Mouse (Mus musculus) erythroblast, embryonic 14.5 days (primary cell): ENCODE measurements around the gene Ptpru. TPM values are rescaled to one million over a fixed set of nuclear protein-coding genes. Genes with fewer than 3 reads are reported as not detected.

Experiments
- H3K27me3 ChIP-seq: 2 replicates; pipeline ENCODE4 v1.6.1; 2012; ENCODE audit warnings: inconsistent platforms; ENCODE audit not compliant: control insufficient read depth
- H3K36me3 ChIP-seq: 2 replicates; pipeline ENCODE4 v1.6.1; 2012; ENCODE audit warnings: mild to moderate bottlenecking, inconsistent platforms; ENCODE audit not compliant: control insufficient read depth
- H3K4me1 ChIP-seq: 2 replicates; pipeline ENCODE4 v1.6.1; 2012; ENCODE audit warnings: inconsistent platforms; ENCODE audit not compliant: control insufficient read depth
- H3K4me3 ChIP-seq: replicated peaks from 2 replicates; pipeline ENCODE3; 2012; ENCODE audit warnings: moderate library complexity, mild to moderate bottlenecking, inconsistent platforms
- H3K9me3 ChIP-seq: 2 replicates; pipeline ENCODE4 v1.6.1; 2012; ENCODE audit warnings: low read length, inconsistent platforms, mixed read lengths; ENCODE audit not compliant: control insufficient read depth
- GATA1 ChIP-seq: IDR thresholded peaks from 2 replicates; pipeline ENCODE4 v1.6.1; 2012; ENCODE audit warnings: low read length, inconsistent platforms, mixed read lengths
- TAL1 ChIP-seq: IDR thresholded peaks from 3 replicates; pipeline ENCODE4 v1.6.1; 2012; ENCODE audit warnings: low read length, inconsistent platforms, mixed read lengths
- polyA plus RNA-seq: library from polyadenylated mRNA; stranded (reverse); fragments of >175 nt; gene quantifications from 2 replicates; pipeline ENCODE4 v1.2.3, GENCODE M21; 2012

Ptpru gene
- polyA plus RNA-seq, 1 experiment, result 0.55 TPM

DNA sequence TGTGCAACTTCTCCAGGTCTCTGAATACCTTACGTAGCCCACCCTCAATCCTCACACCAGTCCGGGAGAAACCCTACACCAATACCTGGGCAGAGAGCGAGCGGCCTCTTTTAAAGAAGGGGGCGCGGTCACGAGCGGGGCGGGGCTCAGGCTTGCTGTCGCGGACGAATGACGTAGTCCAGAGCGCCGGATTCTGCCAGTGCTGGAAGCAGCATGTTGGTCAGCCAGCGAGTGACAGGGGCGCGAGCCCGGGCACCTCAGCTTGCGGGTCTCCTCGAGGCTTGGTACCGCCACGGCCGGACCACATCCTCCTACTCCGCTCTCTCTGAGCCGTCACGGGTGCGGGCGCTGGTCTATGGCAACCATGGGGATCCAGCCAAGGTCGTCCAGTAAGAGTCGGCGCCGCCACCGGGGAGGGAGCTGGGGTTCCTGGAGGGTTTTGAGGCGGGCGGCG lies 5.2 kb upstream of the Ptpru start, which contains the start of gene Mecr:
TSS of gene Mecr (plus strand) at position 181 of the 454 bp plus-strand sequence.
- Histone ChIP-seq H3K27me3 (peaks cover 37% of the 10 kb centered on the region), H3K36me3 (peaks cover 13% of the 10 kb centered on the region), H3K4me3 (peak within 1 kb of the TSS; percentile 91), H3K4me1 (peaks cover 25% of the 10 kb centered on the region), H3K9me3 (no peaks in the 10 kb centered on the region)
- TF ChIP-seq TAL1 (no peak), GATA1 (no peak)

DNA sequence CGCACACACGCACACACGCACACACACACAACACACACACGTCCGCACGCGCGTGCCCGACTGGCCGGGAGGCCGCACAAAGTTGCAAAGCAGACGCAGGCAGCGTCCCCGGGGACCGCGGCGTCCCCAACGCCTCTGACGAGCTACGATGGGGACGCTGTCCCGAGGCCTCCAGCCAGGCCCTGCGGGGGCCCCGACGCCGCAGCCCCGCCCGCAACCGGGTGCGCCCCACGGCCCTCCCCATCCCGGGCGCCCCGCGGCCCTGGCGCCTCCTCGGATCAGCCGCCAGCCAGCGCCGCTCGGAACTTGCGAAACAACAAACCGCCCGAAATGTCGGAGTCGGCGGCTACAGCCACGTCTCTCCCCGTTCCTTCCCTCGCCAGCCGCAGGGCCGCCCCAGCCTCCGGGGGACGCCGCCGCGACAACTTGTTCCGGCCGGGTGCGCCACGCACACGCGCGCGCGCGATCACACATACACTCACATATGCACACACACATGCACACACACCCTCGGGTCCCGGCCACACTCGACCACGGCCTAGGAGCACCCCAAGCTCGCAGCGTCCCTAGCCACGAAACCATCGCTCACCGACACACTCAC lies 1.1 kb downstream of the Ptpru start:
- Histone ChIP-seq H3K4me1 (peaks cover 55% of the 10 kb centered on the region), H3K36me3 (no peaks in the 10 kb centered on the region), H3K27me3 (peaks cover 85% of the 10 kb centered on the region), H3K4me3 (peak overlapping the region; percentile 69), H3K9me3 (peaks cover 11% of the 10 kb centered on the region; the same call in 1 of the 2 replicates)
- no peak for TF ChIP-seq TAL1
- TF ChIP-seq GATA1, result no peak

DNA sequence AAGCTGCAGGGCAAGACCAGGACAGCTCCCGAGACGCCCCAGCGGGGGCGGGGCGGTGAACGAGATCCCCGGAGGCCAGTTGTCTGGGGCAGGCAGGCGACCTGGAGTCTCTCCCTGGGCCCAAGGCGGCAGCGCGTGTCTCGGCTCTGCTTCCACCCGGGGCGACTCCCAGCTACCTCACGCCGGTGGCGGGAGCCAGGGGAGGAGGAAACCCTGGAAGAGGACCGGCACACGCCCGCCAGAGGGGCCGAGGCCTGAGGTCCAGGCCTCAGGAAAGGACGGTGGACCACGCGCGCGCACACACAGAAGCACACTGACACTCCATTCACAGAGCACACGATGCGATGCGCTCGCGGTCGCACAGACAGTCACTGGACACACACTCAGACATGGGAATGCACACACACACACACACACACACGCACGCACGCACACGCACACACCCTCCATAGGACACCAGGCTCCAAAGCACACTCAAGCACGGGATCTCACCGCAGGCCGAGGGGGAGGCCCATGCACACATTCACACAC lies 1.7 kb downstream of the Ptpru start:
- peak overlapping the region; percentile 69 for H3K4me3 ChIP-seq
- peaks cover 61% of the 10 kb centered on the region for H3K4me1 ChIP-seq
- no peak for TF ChIP-seq GATA1
- TF ChIP-seq TAL1, result no peak
- H3K36me3 ChIP-seq, result no peaks in the 10 kb centered on the region
- peaks cover 11% of the 10 kb centered on the region; the same call in 1 of the 2 replicates for H3K9me3 ChIP-seq
- H3K27me3 ChIP-seq, result peaks cover 79% of the 10 kb centered on the region

DNA sequence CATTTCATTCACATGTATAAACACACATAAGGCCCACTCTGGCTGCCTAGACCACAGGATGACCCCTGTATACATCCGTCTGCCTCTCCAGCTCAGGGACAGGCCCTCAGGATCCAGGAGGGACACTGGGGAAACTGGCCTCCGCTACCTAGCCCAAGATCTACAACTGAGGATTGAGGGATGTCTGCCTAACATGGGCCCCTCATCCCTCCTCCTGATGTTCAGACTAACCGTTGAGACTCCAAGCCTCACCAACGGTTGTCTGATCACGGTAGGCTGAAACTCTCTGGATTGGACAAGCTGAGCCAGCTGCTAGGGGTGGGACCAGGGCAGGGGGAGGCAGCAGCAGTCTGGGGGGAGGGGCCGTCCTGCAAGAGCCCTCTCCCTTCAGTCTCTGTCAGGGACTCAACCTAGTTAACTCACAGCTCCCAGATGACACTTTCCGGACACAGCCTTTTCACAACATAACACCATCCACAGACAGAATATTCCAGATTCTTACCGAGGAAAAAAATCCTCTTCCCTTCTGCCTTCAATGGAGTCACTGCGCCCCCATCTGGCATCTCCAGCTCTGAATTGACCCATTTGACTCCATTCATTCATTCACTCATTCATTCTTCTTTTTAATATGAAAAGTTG lies 4.0 kb downstream of the Ptpru start:
- H3K4me1 ChIP-seq, result peaks cover 84% of the 10 kb centered on the region
- H3K27me3 ChIP-seq, result peaks cover 57% of the 10 kb centered on the region
- H3K4me3 ChIP-seq, result no peak overlapping the region
- peaks cover 11% of the 10 kb centered on the region; the same call in 1 of the 2 replicates for H3K9me3 ChIP-seq
- TF ChIP-seq GATA1 (no peak), TAL1 (no peak)
- no peaks in the 10 kb centered on the region for H3K36me3 ChIP-seq

GRCm38 (mm10) chr4:131832759-131833407 lies 5.2 kb downstream of the Ptpru start:
- TF ChIP-seq TAL1 (no peak), GATA1 (no peak)

DNA sequence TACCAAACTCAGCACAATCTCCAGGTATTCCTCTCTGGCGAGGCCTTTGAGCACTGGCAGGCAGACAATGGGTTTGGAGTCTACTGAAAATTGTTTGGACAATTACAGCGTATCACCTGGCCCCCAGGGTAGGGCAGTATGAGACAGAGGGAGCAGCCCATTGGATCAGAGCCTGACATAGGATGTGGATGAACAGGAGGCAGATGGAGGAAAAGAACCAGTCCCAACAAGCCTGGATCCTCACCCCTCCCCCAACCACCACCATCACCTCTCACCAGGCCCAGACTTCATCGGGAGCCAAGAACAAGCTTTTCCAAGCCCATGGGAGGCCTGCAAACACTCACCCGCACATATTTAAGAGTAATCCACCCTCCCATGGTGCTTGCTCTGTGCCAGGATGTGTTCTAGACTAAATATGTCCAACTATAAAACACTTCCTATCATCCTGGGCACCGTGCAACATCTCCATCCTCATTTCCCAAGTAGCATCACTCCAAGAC lies 6.5 kb downstream of the Ptpru start:
- no peaks in the 10 kb centered on the region for H3K36me3 ChIP-seq
- H3K27me3 ChIP-seq, result peaks cover 32% of the 10 kb centered on the region
- no peak overlapping the region for H3K4me3 ChIP-seq
- H3K4me1 ChIP-seq, result peaks cover 82% of the 10 kb centered on the region
- TF ChIP-seq TAL1, result no peak
- TF ChIP-seq GATA1, result no peak
- peaks cover 3% of the 10 kb centered on the region; the same call in 1 of the 2 replicates for H3K9me3 ChIP-seq

More at GRCm38 (mm10) chr4:131832759-131833407, 5.2 kb downstream of the Ptpru start:
- no peak overlapping the region for H3K4me3 ChIP-seq
- H3K36me3 ChIP-seq, result no peaks in the 10 kb centered on the region
- peaks cover 11% of the 10 kb centered on the region; the same call in 1 of the 2 replicates for H3K9me3 ChIP-seq
- peaks cover 45% of the 10 kb centered on the region for H3K27me3 ChIP-seq
- peaks cover 87% of the 10 kb centered on the region for H3K4me1 ChIP-seq

GRCm38 (mm10) chr4:131829123-131829522 lies 9.0 kb downstream of the Ptpru start:
- no peaks in the 10 kb centered on the region for H3K9me3 ChIP-seq
- peak overlapping the region; percentile 3 for H3K4me3 ChIP-seq
- no peak for TF ChIP-seq GATA1
- 0 out of 3 replicates have a peak, but pooled peaks have one; percentile 24 for TF ChIP-seq TAL1
- H3K36me3 ChIP-seq, result no peaks in the 10 kb centered on the region
- peaks cover 78% of the 10 kb centered on the region for H3K4me1 ChIP-seq
- H3K27me3 ChIP-seq, result peaks cover 7% of the 10 kb centered on the region

GRCm38 (mm10) chr4:131826905-131827304 lies 11.2 kb downstream of the Ptpru start:
- no peaks in the 10 kb centered on the region for H3K9me3 ChIP-seq
- H3K27me3 ChIP-seq, result no peaks in the 10 kb centered on the region; the same call in 1 of the 2 replicates
- no peak overlapping the region for H3K4me3 ChIP-seq
- no peaks in the 10 kb centered on the region for H3K36me3 ChIP-seq
- TF ChIP-seq GATA1 (0 out of 2 replicates have a peak, but pooled peaks have one; percentile 3), TAL1 (no peak)
- peaks cover 76% of the 10 kb centered on the region for H3K4me1 ChIP-seq
